Mouse (Mus musculus) forebrain, postnatal 0 days (tissue): ENCODE results near the gene Dph7. TPM values are rescaled to one million over a fixed set of nuclear protein-coding genes. Genes with fewer than 3 reads are reported as not detected.

Experiments used
- ATAC-seq: fragments of 200-750 bp; cut with Nextera tagmentation; 2 replicates; pipeline ENCODE4 v1.8.0; 2017; ENCODE audit warnings: mild to moderate bottlenecking, moderate library complexity
- DNase-seq: peaks from one replicate; pipeline ENCODE4 v3.0.0-alpha.2; 2015
- H3K27ac ChIP-seq: fragments of 300-500 bp; sonication (generic); 2 replicates; pipeline ENCODE4 v1.5.1; 2014; ENCODE audit warnings: low read depth, mild to moderate bottlenecking, antibody characterized with exemption, low read length, moderate library complexity, mixed read lengths
- H3K27me3 ChIP-seq: fragments of 300-500 bp; sonication (generic); 2 replicates; pipeline ENCODE4 v1.6.1; 2014; ENCODE audit warnings: mild to moderate bottlenecking, low read length, mixed read lengths; ENCODE audit not compliant: insufficient read depth
- H3K36me3 ChIP-seq: fragments of 300-500 bp; sonication (generic); 2 replicates; pipeline ENCODE4 v1.6.1; 2014; ENCODE audit warnings: mild to moderate bottlenecking, moderate library complexity; ENCODE audit not compliant: insufficient read depth
- H3K4me1 ChIP-seq: fragments of 300-500 bp; sonication (generic); 2 replicates; pipeline ENCODE4 v1.6.1; 2014; ENCODE audit warnings: antibody characterized with exemption; ENCODE audit not compliant: insufficient read depth
- H3K4me2 ChIP-seq: fragments of 300-500 bp; sonication (generic); 2 replicates; pipeline ENCODE4 v1.6.1; 2014; ENCODE audit warnings: low read depth, mild to moderate bottlenecking, moderate library complexity
- H3K4me3 ChIP-seq: fragments of 300-500 bp; sonication (generic); 2 replicates; pipeline ENCODE4 v1.5.1; 2014; ENCODE audit warnings: low read depth, low read length, mixed read lengths
- H3K9ac ChIP-seq: fragments of 300-500 bp; sonication (generic); 2 replicates; pipeline ENCODE4 v1.6.1; 2014; ENCODE audit warnings: mild to moderate bottlenecking
- H3K9me3 ChIP-seq: fragments of 300-500 bp; sonication (generic); 2 replicates; pipeline ENCODE4 v1.6.1; 2016; ENCODE audit warnings: low read length
- CTCF ChIP-seq: sonication (generic); IDR thresholded peaks from 2 replicates; pipeline ENCODE4 v1.5.1; 2016; ENCODE audit warnings: antibody characterized with exemption, control low read depth, low read depth
- WGBS: fragments of 180-500 bp; shearing (Covaris S2); extraction: QIAGEN DNeasy Blood & Tissue Kit; methylation state at CpG from one replicate; pipeline ENCODE4 v1.1.7; 2014; 5-methylcytosine and 5-hydroxymethylcytosine counted together
- polyA plus RNA-seq: library from polyadenylated mRNA; unstranded; fragments of >200 nt; fragmentation: Nextera tagmentation; extraction: Ambion mirVana; gene quantifications from 2 replicates; pipeline ENCODE4 v1.2.1, GENCODE M21; 2015
- total RNA-seq: library from RNA; depleted of rRNA; stranded (reverse); fragments of >200 nt; gene quantifications from 2 replicates; pipeline ENCODE4 v1.2.3, GENCODE M21; 2014

The Dph7 gene
- total and polyA plus RNA-seq, 2 experiments from 2014 or later = 45.1 to 54.0 TPM

- Histone ChIP-seq H3K4me2 (no peak overlapping the region), H3K9me3 (no peaks in the 10 kb centered on the region), H3K36me3 (peaks cover 6% of the 10 kb centered on the region; the same call in 1 of the 2 replicates), H3K4me1 (no peaks in the 10 kb centered on the region), H3K27ac (no peak overlapping the region), H3K27me3 (no peaks in the 10 kb centered on the region), H3K4me3 (no peak overlapping the region), H3K9ac (no peak overlapping the region)
- ATAC-seq (no peak), DNase-seq (no peak)
- TF ChIP-seq CTCF = no peak
- 90% methylated on average over 8 of the region's 8 CpGs for WGBS
Measured at GRCm38 (mm10) chr2:24925284-24925683, 36.9 kb upstream of the Dph7 start.

GRCm38 (mm10) chr2:24926345-24926964 lies 35.7 kb upstream of the Dph7 start:
- Histone ChIP-seq H3K9me3 (no peaks in the 10 kb centered on the region), H3K9ac (no peak overlapping the region), H3K27ac (no peak overlapping the region), H3K36me3 (peaks cover 6% of the 10 kb centered on the region; the same call in 1 of the 2 replicates), H3K4me3 (no peak overlapping the region), H3K4me2 (no peak overlapping the region), H3K4me1 (no peaks in the 10 kb centered on the region), H3K27me3 (no peaks in the 10 kb centered on the region)
- DNase-seq = no peak
- no peak for TF ChIP-seq CTCF
- ATAC-seq = no peak
- 83% methylated on average over 9 of the region's 9 CpGs for WGBS

- DNase-seq (no peak), ATAC-seq (no peak)
- H3K27me3 ChIP-seq = no peaks in the 10 kb centered on the region
- no peak for TF ChIP-seq CTCF
- peaks cover 6% of the 10 kb centered on the region; the same call in 1 of the 2 replicates for H3K36me3 ChIP-seq
- no peaks in the 10 kb centered on the region for H3K9me3 ChIP-seq
- H3K4me3 ChIP-seq = no peak overlapping the region
- no peak overlapping the region for H3K9ac ChIP-seq
- WGBS = 74% methylated on average over 7 of the region's 7 CpGs
- H3K27ac ChIP-seq = no peak overlapping the region
- no peaks in the 10 kb centered on the region for H3K4me1 ChIP-seq
- no peak overlapping the region for H3K4me2 ChIP-seq
Measured at GRCm38 (mm10) chr2:24926965-24927358, 35.2 kb upstream of the Dph7 start.

- H3K9ac ChIP-seq = no peak overlapping the region
Measured at GRCm38 (mm10) chr2:24927810-24928479, 34.3 kb upstream of the Dph7 start.

GRCm38 (mm10) chr2:24929119-24929518 lies 33.1 kb upstream of the Dph7 start:
- WGBS = 65% methylated on average over 2 of the region's 2 CpGs
- ATAC-seq = no peak
- Histone ChIP-seq H3K4me3 (no peak overlapping the region), H3K27ac (no peak overlapping the region), H3K4me2 (no peak overlapping the region), H3K27me3 (no peaks in the 10 kb centered on the region), H3K9me3 (no peaks in the 10 kb centered on the region), H3K4me1 (peaks cover 9% of the 10 kb centered on the region; the same call in 1 of the 2 replicates), H3K36me3 (peaks cover 6% of the 10 kb centered on the region; the same call in 1 of the 2 replicates), H3K9ac (no peak overlapping the region)
- no peak for TF ChIP-seq CTCF
- no peak for DNase-seq

More at GRCm38 (mm10) chr2:24927810-24928479, 34.3 kb upstream of the Dph7 start:
- Histone ChIP-seq H3K9me3 (no peaks in the 10 kb centered on the region), H3K27ac (no peak overlapping the region), H3K4me3 (no peak overlapping the region), H3K4me2 (no peak overlapping the region), H3K4me1 (no peaks in the 10 kb centered on the region), H3K36me3 (peaks cover 6% of the 10 kb centered on the region; the same call in 1 of the 2 replicates), H3K27me3 (no peaks in the 10 kb centered on the region)
- DNase-seq = no peak
- WGBS = 69% methylated on average over 4 of the region's 4 CpGs
- TF ChIP-seq CTCF = no peak
- no peak for ATAC-seq

GRCm38 (mm10) chr2:24929593-24929992 lies 32.6 kb upstream of the Dph7 start:
- Histone ChIP-seq H3K9ac (no peak overlapping the region), H3K9me3 (no peaks in the 10 kb centered on the region), H3K27me3 (no peaks in the 10 kb centered on the region), H3K4me2 (no peak overlapping the region), H3K27ac (no peak overlapping the region), H3K36me3 (peaks cover 6% of the 10 kb centered on the region; the same call in 1 of the 2 replicates), H3K4me1 (peaks cover 11% of the 10 kb centered on the region; the same call in 1 of the 2 replicates), H3K4me3 (no peak overlapping the region)
- ATAC-seq = no peak
- 96% methylated on average over 5 of the region's 5 CpGs for WGBS
- no peak for DNase-seq
- TF ChIP-seq CTCF = no peak

GRCm38 (mm10) chr2:24934441-24934963 lies 27.7 kb upstream of the Dph7 start:
- H3K27ac ChIP-seq = peak overlapping the region; percentile 36

More at GRCm38 (mm10) chr2:24934441-24934963, 27.7 kb upstream of the Dph7 start:
- Histone ChIP-seq H3K27me3 (no peaks in the 10 kb centered on the region), H3K4me2 (peak overlapping the region; percentile 88), H3K4me1 (peaks cover 11% of the 10 kb centered on the region; the same call in 1 of the 2 replicates), H3K9ac (peak overlapping the region; percentile 76), H3K9me3 (no peaks in the 10 kb centered on the region), H3K4me3 (peak overlapping the region; percentile 64), H3K36me3 (no peaks in the 10 kb centered on the region)
- peak; percentile 41 for DNase-seq
- 3% methylated on average over 19 of the region's 19 CpGs for WGBS
- no peak for TF ChIP-seq CTCF
- ATAC-seq = peak; percentile 53
